Mouse (Mus musculus): Measurements from ENCODE around the gene Xpa. TPM values are rescaled to one million over a fixed set of nuclear protein-coding genes. Genes with fewer than 3 reads are reported as not detected.

Gene Xpa
- total RNA-seq, 2 experiments from 2014 or later: 51.0 to 53.8 TPM

GRCm38 (mm10) chr4:46151903-46152544, 44.1 kb downstream of the Xpa start:
- ATAC-seq (ENCODE audit: poor library complexity, severe bottlenecking): peak; percentile 54; the same call in 1 of the 2 replicates

- no peak for ATAC-seq (ENCODE audit: poor library complexity, severe bottlenecking)
Observed at GRCm38 (mm10) chr4:46146881-46147280, 49.2 kb downstream of the Xpa start.

GRCm38 (mm10) chr4:46144323-46144722, 51.8 kb downstream of the Xpa start:
- peak; percentile 54; the same call in 1 of the 2 replicates for ATAC-seq (ENCODE audit: poor library complexity, severe bottlenecking)

- peak; percentile 94 for ATAC-seq (ENCODE audit: poor library complexity, severe bottlenecking)
Observed at GRCm38 (mm10) chr4:46138287-46139222, 57.6 kb downstream of the Xpa start, which contains the start of the genes Ncbp1 and Tstd2. TSS of gene Ncbp1 (plus strand) at chr4:46138613. TSS of gene Tstd2 (minus strand) at chr4:46138694.

GRCm38 (mm10) chr4:46137629-46138286, 58.4 kb downstream of the Xpa start:
- peak; percentile 34 for ATAC-seq (ENCODE audit: poor library complexity, severe bottlenecking)

- ATAC-seq (ENCODE audit: poor library complexity, severe bottlenecking): no peak
Observed at GRCm38 (mm10) chr4:46131791-46132190, 64.3 kb downstream of the Xpa start.

- ATAC-seq (ENCODE audit: poor library complexity, severe bottlenecking): peak; percentile 57; the same call in 1 of the 2 replicates
Observed at GRCm38 (mm10) chr4:46130221-46130620, 65.9 kb downstream of the Xpa start.

- no peak for ATAC-seq (ENCODE audit: poor library complexity, severe bottlenecking)
Observed at GRCm38 (mm10) chr4:46129311-46130004, 66.7 kb downstream of the Xpa start.

- ATAC-seq (ENCODE audit: poor library complexity, severe bottlenecking): peak; percentile 95
Observed at GRCm38 (mm10) chr4:46126541-46126940, 69.6 kb downstream of the Xpa start.

DNA sequence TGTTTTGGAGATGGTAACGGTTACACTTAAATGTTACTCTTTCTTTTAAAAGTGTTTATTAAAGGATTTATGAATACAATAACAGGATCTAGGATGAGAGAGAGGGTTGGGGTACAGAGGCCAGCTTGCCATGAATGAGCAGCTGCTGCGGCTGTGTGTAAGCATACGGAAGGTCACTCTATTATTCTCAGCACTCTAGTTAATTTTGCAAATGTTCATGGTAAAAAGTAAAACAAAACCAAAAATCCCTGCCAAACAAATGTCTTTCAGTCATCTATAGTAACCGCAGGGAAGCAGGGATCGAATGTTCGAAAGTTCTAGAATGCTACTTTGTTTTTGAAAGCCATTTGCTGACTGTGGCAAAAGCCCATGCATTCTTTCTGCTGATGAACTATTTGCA, 72.8 kb downstream of the Xpa start:
- ATAC-seq (ENCODE audit: poor library complexity, severe bottlenecking): no peak

- no peak for ATAC-seq (ENCODE audit: poor library complexity, severe bottlenecking)
Observed at GRCm38 (mm10) chr4:46120767-46121166, 75.3 kb downstream of the Xpa start.

DNA sequence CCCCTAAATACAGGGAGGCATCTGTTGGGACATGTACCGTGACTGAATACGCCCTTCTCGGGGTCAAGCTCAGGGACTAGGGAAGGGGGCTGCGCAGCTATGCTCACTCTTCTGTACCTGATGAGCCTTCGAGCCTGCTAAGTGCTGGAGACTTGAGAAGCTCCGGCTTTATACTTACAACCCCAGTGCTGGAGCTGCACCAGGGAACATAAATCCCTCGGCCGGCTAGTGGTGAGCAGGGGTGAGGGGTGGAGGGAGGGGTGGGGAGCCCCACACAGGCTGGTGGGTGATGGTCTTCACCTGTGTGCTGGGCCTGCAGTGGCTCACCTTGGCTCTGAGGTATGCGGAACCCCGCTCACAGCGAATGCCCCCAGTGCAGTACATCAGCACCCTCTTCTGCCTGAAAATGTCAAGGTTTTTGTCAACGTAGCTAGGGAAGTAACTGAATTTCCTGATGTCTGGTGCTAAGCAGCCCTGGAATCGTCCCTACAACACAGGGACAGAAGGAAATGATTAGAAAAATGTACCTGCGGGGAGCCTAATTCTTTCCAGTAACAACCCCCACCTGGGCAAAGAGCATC, 76.5 kb downstream of the Xpa start:
- no peak for ATAC-seq (ENCODE audit: poor library complexity, severe bottlenecking)

DNA sequence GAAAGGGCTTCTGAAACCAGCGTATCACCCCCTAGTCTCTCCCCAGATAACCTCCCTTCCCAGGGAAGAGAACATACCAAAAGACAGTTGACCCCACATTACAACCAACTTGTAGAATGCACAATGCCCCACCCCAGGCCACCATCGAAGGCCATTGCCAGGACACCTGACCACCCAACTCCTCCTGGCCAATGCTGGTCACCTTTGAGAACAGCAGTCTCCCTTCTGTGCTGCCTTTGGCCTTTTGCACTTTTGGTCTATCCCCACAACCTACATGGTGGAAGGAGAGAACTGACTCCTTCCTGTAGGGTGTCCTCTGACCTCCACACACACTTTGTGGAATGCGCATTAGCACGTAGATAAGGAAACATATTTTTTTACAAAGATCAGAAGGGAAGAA, 78.6 kb downstream of the Xpa start:
- no peak for ATAC-seq (ENCODE audit: poor library complexity, severe bottlenecking)

DNA sequence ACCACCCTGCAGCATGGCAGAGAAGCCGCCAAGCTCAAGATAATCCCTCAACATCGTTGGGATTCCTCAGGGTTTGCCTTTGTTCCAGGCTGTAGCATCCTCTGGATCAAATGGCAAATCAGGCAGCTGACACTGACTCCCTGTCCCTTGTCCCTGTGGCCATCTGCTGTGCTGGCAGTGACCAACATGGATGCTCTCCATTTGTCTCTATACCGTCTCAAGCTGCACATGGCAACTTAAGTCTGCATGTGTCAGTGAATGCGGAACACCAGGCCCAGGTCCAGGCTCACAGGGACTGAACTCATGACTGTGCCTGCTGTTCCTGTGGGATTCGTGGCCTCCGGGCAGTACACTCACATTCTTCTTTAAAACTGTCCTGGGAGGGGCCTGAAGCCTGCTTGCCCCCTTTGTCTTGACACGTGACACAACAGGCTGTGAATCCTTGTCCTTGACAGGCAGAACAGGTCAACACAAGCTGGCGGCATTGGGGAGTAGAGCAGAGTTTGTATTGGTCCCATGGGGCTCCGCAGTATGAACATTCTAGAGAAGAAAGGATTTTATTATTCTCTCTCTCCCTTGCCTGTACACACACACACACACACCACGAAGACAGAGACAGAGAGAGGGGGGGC, 79.5 kb downstream of the Xpa start:
- no peak for ATAC-seq (ENCODE audit: poor library complexity, severe bottlenecking)

GRCm38 (mm10) chr4:46115308-46115707, 80.8 kb downstream of the Xpa start:
- ATAC-seq (ENCODE audit: poor library complexity, severe bottlenecking): no peak

GRCm38 (mm10) chr4:46111361-46111760, 84.8 kb downstream of the Xpa start:
- no peak for ATAC-seq (ENCODE audit: poor library complexity, severe bottlenecking)

DNA sequence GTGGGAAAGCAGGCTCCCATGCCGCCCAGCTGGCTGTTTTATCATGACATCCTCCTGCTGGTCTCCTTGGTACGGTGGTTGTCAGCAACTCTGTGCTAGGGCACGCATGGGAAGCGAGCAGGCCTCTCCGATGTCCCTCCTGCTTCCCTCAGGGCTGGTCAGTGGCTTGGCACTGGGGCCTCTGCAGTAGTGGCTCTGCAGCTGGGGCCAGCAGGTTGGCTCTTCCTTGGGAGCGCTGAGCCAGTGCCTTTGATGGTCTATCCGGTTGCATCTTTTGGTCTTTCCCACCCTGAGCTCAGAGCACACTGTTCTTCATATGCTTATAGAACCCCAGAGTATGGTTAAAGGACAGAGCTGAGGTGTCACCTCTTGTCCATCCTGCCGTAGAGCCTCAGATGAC, 86.0 kb downstream of the Xpa start:
- ATAC-seq (ENCODE audit: poor library complexity, severe bottlenecking): no peak
